Mouse (Mus musculus): ENCODE data around the gene Hmgn3. TPM values are rescaled to one million over a fixed set of nuclear protein-coding genes. Genes with fewer than 3 reads are reported as not detected.

Gene Hmgn3
- polyA plus RNA-seq, 1 experiment from 2014 or later: 160 TPM

GRCm38 (mm10) chr9:83112305-83112768 is 34.1 kb downstream of the Hmgn3 start:
- no peaks in the 10 kb centered on the region for H3K27me3 ChIP-seq (ENCODE audit: insufficient read depth, low read length)
- TF ChIP-seq CTCF (IDR thresholded peaks at IDR 0.05; ENCODE audit: low read depth): no peak
- H3K4me1 ChIP-seq (replicated peaks; ENCODE audit: insufficient read depth, low read length): no peaks in the 10 kb centered on the region
- H3K36me3 ChIP-seq (ENCODE audit: insufficient read depth, low read length): no peaks in the 10 kb centered on the region
- no peak overlapping the region for H3K4me2 ChIP-seq (ENCODE audit: low read length)
- 54% methylated on average over 9 of the region's 9 CpGs for WGBS
- no peaks in the 10 kb centered on the region for H3K9me3 ChIP-seq (replicated peaks; ENCODE audit: low read length)
- H3K4me3 ChIP-seq (replicated peaks; ENCODE audit: low read depth, low read length): no peak overlapping the region
- no peak overlapping the region for H3K9ac ChIP-seq (ENCODE audit: low read depth, low read length)
- H3K27ac ChIP-seq: no peak overlapping the region
- no peak for DNase-seq (ENCODE audit: low spot score)
- ATAC-seq (replicated peaks; ENCODE audit: low FRiP score, low read depth): no peak

- no peaks in the 10 kb centered on the region for H3K9me3 ChIP-seq (replicated peaks; ENCODE audit: low read length)
- no peak overlapping the region for H3K4me3 ChIP-seq (replicated peaks; ENCODE audit: low read depth, low read length)
- H3K4me1 ChIP-seq (replicated peaks; ENCODE audit: insufficient read depth, low read length): no peaks in the 10 kb centered on the region
- DNase-seq (ENCODE audit: low spot score) (no peak), ATAC-seq (replicated peaks; ENCODE audit: low FRiP score, low read depth) (no peak)
- H3K9ac ChIP-seq (ENCODE audit: low read depth, low read length): no peak overlapping the region
- H3K27me3 ChIP-seq (ENCODE audit: insufficient read depth, low read length): no peaks in the 10 kb centered on the region
- H3K36me3 ChIP-seq (ENCODE audit: insufficient read depth, low read length): no peaks in the 10 kb centered on the region
- WGBS: 52% methylated on average over 3 of the region's 3 CpGs
- TF ChIP-seq CTCF (IDR thresholded peaks at IDR 0.05; ENCODE audit: low read depth): no peak
- no peak overlapping the region for H3K4me2 ChIP-seq (ENCODE audit: low read length)
- H3K27ac ChIP-seq: no peak overlapping the region
Observed at GRCm38 (mm10) chr9:83111789-83112188, 34.7 kb downstream of the Hmgn3 start.

- Histone ChIP-seq H3K9me3 (replicated peaks; ENCODE audit: low read length) (no peaks in the 10 kb centered on the region), H3K36me3 (ENCODE audit: insufficient read depth, low read length) (no peaks in the 10 kb centered on the region), H3K9ac (ENCODE audit: low read depth, low read length) (no peak overlapping the region), H3K4me1 (replicated peaks; ENCODE audit: insufficient read depth, low read length) (no peaks in the 10 kb centered on the region), H3K4me2 (ENCODE audit: low read length) (no peak overlapping the region), H3K27me3 (ENCODE audit: insufficient read depth, low read length) (no peaks in the 10 kb centered on the region), H3K4me3 (replicated peaks; ENCODE audit: low read depth, low read length) (no peak overlapping the region), H3K27ac (no peak overlapping the region)
- DNase-seq (ENCODE audit: low spot score) (no peak), ATAC-seq (replicated peaks; ENCODE audit: low FRiP score, low read depth) (no peak)
- no peak for TF ChIP-seq CTCF (IDR thresholded peaks at IDR 0.05; ENCODE audit: low read depth)
- WGBS: 88% methylated on average over 9 of the region's 9 CpGs
Observed at GRCm38 (mm10) chr9:83111117-83111686, 35.3 kb downstream of the Hmgn3 start.

- Histone ChIP-seq H3K4me2 (ENCODE audit: low read length) (no peak overlapping the region), H3K9me3 (replicated peaks; ENCODE audit: low read length) (no peaks in the 10 kb centered on the region), H3K27me3 (ENCODE audit: insufficient read depth, low read length) (no peaks in the 10 kb centered on the region), H3K4me1 (replicated peaks; ENCODE audit: insufficient read depth, low read length) (no peaks in the 10 kb centered on the region), H3K27ac (no peak overlapping the region), H3K9ac (ENCODE audit: low read depth, low read length) (no peak overlapping the region), H3K4me3 (replicated peaks; ENCODE audit: low read depth, low read length) (no peak overlapping the region), H3K36me3 (ENCODE audit: insufficient read depth, low read length) (no peaks in the 10 kb centered on the region)
- ATAC-seq (replicated peaks; ENCODE audit: low FRiP score, low read depth): no peak
- no peak for TF ChIP-seq CTCF (IDR thresholded peaks at IDR 0.05; ENCODE audit: low read depth)
- no peak for DNase-seq (ENCODE audit: low spot score)
- WGBS: 91% methylated on average over 9 of the region's 9 CpGs
Observed at GRCm38 (mm10) chr9:83110406-83111116, 35.9 kb downstream of the Hmgn3 start.

GRCm38 (mm10) chr9:83109705-83110104 is 36.8 kb downstream of the Hmgn3 start:
- Histone ChIP-seq H3K4me3 (replicated peaks; ENCODE audit: low read depth, low read length) (no peak overlapping the region), H3K4me1 (replicated peaks; ENCODE audit: insufficient read depth, low read length) (no peaks in the 10 kb centered on the region), H3K9ac (ENCODE audit: low read depth, low read length) (no peak overlapping the region), H3K4me2 (ENCODE audit: low read length) (no peak overlapping the region), H3K27me3 (ENCODE audit: insufficient read depth, low read length) (no peaks in the 10 kb centered on the region), H3K9me3 (replicated peaks; ENCODE audit: low read length) (no peaks in the 10 kb centered on the region), H3K36me3 (ENCODE audit: insufficient read depth, low read length) (no peaks in the 10 kb centered on the region), H3K27ac (no peak overlapping the region)
- no peak for DNase-seq (ENCODE audit: low spot score)
- no peak for TF ChIP-seq CTCF (IDR thresholded peaks at IDR 0.05; ENCODE audit: low read depth)
- ATAC-seq (replicated peaks; ENCODE audit: low FRiP score, low read depth): no peak
- WGBS: 94% methylated on average over 6 of the region's 6 CpGs

- no peak overlapping the region for H3K4me3 ChIP-seq (replicated peaks; ENCODE audit: low read depth, low read length)
- no peak for TF ChIP-seq CTCF (IDR thresholded peaks at IDR 0.05; ENCODE audit: low read depth)
- no peak overlapping the region for H3K27ac ChIP-seq
- ATAC-seq (replicated peaks; ENCODE audit: low FRiP score, low read depth) (no peak), DNase-seq (ENCODE audit: low spot score) (no peak)
- no peaks in the 10 kb centered on the region for H3K4me1 ChIP-seq (replicated peaks; ENCODE audit: insufficient read depth, low read length)
- 73% methylated on average over 3 of the region's 3 CpGs for WGBS
- no peaks in the 10 kb centered on the region for H3K27me3 ChIP-seq (ENCODE audit: insufficient read depth, low read length)
- H3K4me2 ChIP-seq (ENCODE audit: low read length): no peak overlapping the region
- no peaks in the 10 kb centered on the region for H3K36me3 ChIP-seq (ENCODE audit: insufficient read depth, low read length)
- no peaks in the 10 kb centered on the region for H3K9me3 ChIP-seq (replicated peaks; ENCODE audit: low read length)
- H3K9ac ChIP-seq (ENCODE audit: low read depth, low read length): no peak overlapping the region
Observed at GRCm38 (mm10) chr9:83108821-83109220, 37.7 kb downstream of the Hmgn3 start.
